Mouse (Mus musculus): ENCODE results near the gene Mrps21.

The Mrps21 gene

GRCm38 (mm10) chr3:95855502-95856089 lies 15.7 kb downstream of the Mrps21 start, which contains the start of gene Prpf3:
TSS of gene Prpf3 (minus strand) at chr3:95855885.
- peak; percentile 96 for DNase-seq (ENCODE audit: low read depth, low spot score)

GRCm38 (mm10) chr3:95851317-95851716 lies 20.0 kb downstream of the Mrps21 start:
- no peak for DNase-seq (ENCODE audit: low read depth, low spot score)

- no peak for DNase-seq (ENCODE audit: low read depth, low spot score)
Measured at GRCm38 (mm10) chr3:95850611-95851010, 20.7 kb downstream of the Mrps21 start.

GRCm38 (mm10) chr3:95842503-95843214 lies 28.7 kb downstream of the Mrps21 start:
- peak; percentile 46 for DNase-seq (ENCODE audit: low read depth, low spot score)

GRCm38 (mm10) chr3:95839250-95839649 lies 32.1 kb downstream of the Mrps21 start:
- no peak for DNase-seq (ENCODE audit: low read depth, low spot score)

GRCm38 (mm10) chr3:95829053-95829452 lies 42.3 kb downstream of the Mrps21 start:
- no peak for DNase-seq (ENCODE audit: low read depth, low spot score)

- DNase-seq (ENCODE audit: low read depth, low spot score), result no peak
Measured at GRCm38 (mm10) chr3:95826275-95826674, 45.0 kb downstream of the Mrps21 start.

GRCm38 (mm10) chr3:95820046-95821010 lies 51.0 kb downstream of the Mrps21 start:
- DNase-seq (ENCODE audit: low read depth, low spot score), result peak; percentile 36

- DNase-seq (ENCODE audit: low read depth, low spot score), result peak; percentile 100
Measured at GRCm38 (mm10) chr3:95819351-95819985, 51.9 kb downstream of the Mrps21 start.

GRCm38 (mm10) chr3:95818571-95819288 lies 52.6 kb downstream of the Mrps21 start, which contains the start of gene Rprd2:
TSS of gene Rprd2 (minus strand) at chr3:95818863.
- DNase-seq (ENCODE audit: low read depth, low spot score), result peak; percentile 91

GRCm38 (mm10) chr3:95818026-95818511 lies 53.2 kb downstream of the Mrps21 start:
- peak; percentile 53 for DNase-seq (ENCODE audit: low read depth, low spot score)

GRCm38 (mm10) chr3:95816681-95817080 lies 54.6 kb downstream of the Mrps21 start:
- peak; percentile 20 for DNase-seq (ENCODE audit: low read depth, low spot score)
